ENCODE assay signal across 14 mouse cellular contexts in genomic region chr6:40137831-40138520, GRCm38 (mm10).
DNase-seq lines count a peak whose midpoint lies in the region; ATAC-seq lines count a peak whose summit lies in the region.
"Had no signal": no experiment of that assay in that cellular context is flagged by ENCODE, and none has a peak within 500 bp of the region (broad histone marks: within the 10 kb centered on the region; RNA-seq: fewer than 3 reads in every experiment).

No protein-coding gene starts in this region.

- H3K27me3 ChIP-seq in hindbrain, embryonic 12.5 days: no peaks in the 10 kb centered on the region
- no peaks in the 10 kb centered on the region for H3K27me3 ChIP-seq in midbrain, embryonic 16.5 days (ENCODE audit: control insufficient read depth, insufficient read depth, low read depth, low read length)
- H3K27me3 ChIP-seq: limb, embryonic 15.5 days had no signal

- peak; percentile 86 for ATAC-seq in hindbrain, embryonic 12.5 days (ENCODE audit: low FRiP score)
- ATAC-seq in midbrain, embryonic 16.5 days: peak; percentile 50; the same call in 1 of the 2 replicates

- H3K9me3 ChIP-seq in hindbrain, embryonic 12.5 days (replicated peaks): no peaks in the 10 kb centered on the region
- no peaks in the 10 kb centered on the region for H3K9me3 ChIP-seq in midbrain, embryonic 16.5 days (replicated peaks; ENCODE audit: control insufficient read depth, low read length, poor library complexity, severe bottlenecking)
- H3K9me3 ChIP-seq: limb, embryonic 15.5 days had no signal

- no peaks in the 10 kb centered on the region for H3K36me3 ChIP-seq in hindbrain, embryonic 12.5 days
- H3K36me3 ChIP-seq in midbrain, embryonic 16.5 days (ENCODE audit: control insufficient read depth, insufficient read depth, low read length): no peaks in the 10 kb centered on the region
- H3K36me3 ChIP-seq: limb, embryonic 15.5 days had no signal

- H3K27ac ChIP-seq in hindbrain, embryonic 12.5 days: peak overlapping the region; percentile 76
- H3K27ac ChIP-seq in midbrain, embryonic 16.5 days (ENCODE audit: low read length): peak overlapping the region; percentile 47; the same call in 1 of the 2 replicates
- H3K27ac ChIP-seq: kidney, postnatal 0 days; limb, embryonic 15.5 days had no signal

- peak; percentile 57 for DNase-seq in adrenal gland, adult 2 months
- DNase-seq in adrenal gland, postnatal 4 days (ENCODE audit: low spot score in 2 of 2): no peak
- peak; percentile 79 for DNase-seq in Muller cell, postnatal 12 days (ENCODE audit: inconsistent ontology term)
- no peak for DNase-seq in right cerebral cortex, postnatal 25 days
- no peak for DNase-seq in right cerebral cortex, postnatal 4 days
- DNase-seq in heart, postnatal 10 days: no peak
- DNase-seq: cerebellum, postnatal 36 days; heart, postnatal 36 days; lung, postnatal 10 days had no signal

- peaks cover 18% of the 10 kb centered on the region for H3K4me1 ChIP-seq in hindbrain, embryonic 12.5 days
- H3K4me1 ChIP-seq in midbrain, embryonic 16.5 days (ENCODE audit: control insufficient read depth, insufficient read depth, low read length): peaks cover 16% of the 10 kb centered on the region
- H3K4me1 ChIP-seq: limb, embryonic 15.5 days had no signal

- H3K9ac ChIP-seq in hindbrain, embryonic 12.5 days: no peak overlapping the region
- no peak overlapping the region for H3K9ac ChIP-seq in midbrain, embryonic 16.5 days (ENCODE audit: low read depth, low read length)
- H3K9ac ChIP-seq: limb, embryonic 15.5 days had no signal

- no peak overlapping the region for H3K4me2 ChIP-seq in hindbrain, embryonic 12.5 days (replicated peaks)
- no peak overlapping the region for H3K4me2 ChIP-seq in midbrain, embryonic 16.5 days (ENCODE audit: low read length)
- H3K4me2 ChIP-seq: limb, embryonic 15.5 days had no signal

- no peak overlapping the region for H3K4me3 ChIP-seq in hindbrain, embryonic 12.5 days
- H3K4me3 ChIP-seq in midbrain, embryonic 16.5 days (ENCODE audit: low read depth, low read length): no peak overlapping the region
- H3K4me3 ChIP-seq: erythroblast, embryonic 14.5 days; limb, embryonic 15.5 days had no signal

- intact Hi-C loops in heart, postnatal 10 days (cut with DNase I): no loop called here

- WGBS in hindbrain, embryonic 12.5 days: 59% methylated on average over 7 of the region's 7 CpGs
- WGBS in midbrain, embryonic 16.5 days: 52% methylated on average over 7 of the region's 7 CpGs

Comparison
In these comparisons a context has a peak if more than half of its experiments do, and no peak if none do; other contexts are left out.
1. DNase-seq: peak in adrenal gland, adult 2 months (single experiment) and Muller cell, postnatal 12 days (single experiment); none in adrenal gland, postnatal 4 days (0 of 2), right cerebral cortex, postnatal 25 days (single experiment), right cerebral cortex, postnatal 4 days (single experiment) and heart, postnatal 10 days (0 of 2).